Mouse (Mus musculus) limb, embryonic 13.5 days (tissue): ENCODE data around the gene Txn2. TPM values are rescaled to one million over a fixed set of nuclear protein-coding genes. Genes with fewer than 3 reads are reported as not detected.

Source experiments
- ATAC-seq: fragments of 200-750 bp; cut with Nextera tagmentation; 2 replicates; pipeline ENCODE4 v1.8.0; 2017; ENCODE audit warnings: low read depth, moderate number of reproducible peaks, moderate TSS enrichment; ENCODE audit not compliant: low FRiP score
- H3K27ac ChIP-seq: fragments of 300-500 bp; sonication (generic); 2 replicates; pipeline ENCODE4 v1.5.1; 2015; ENCODE audit warnings: inconsistent platforms, mild to moderate bottlenecking, moderate library complexity
- H3K27me3 ChIP-seq: fragments of 300-500 bp; sonication (generic); 2 replicates; pipeline ENCODE4 v1.6.1; 2015; ENCODE audit warnings: mild to moderate bottlenecking, inconsistent platforms
- H3K36me3 ChIP-seq: fragments of 300-500 bp; sonication (generic); 2 replicates; pipeline ENCODE4 v1.6.1; 2015; ENCODE audit warnings: inconsistent platforms, mild to moderate bottlenecking, moderate library complexity
- H3K4me1 ChIP-seq: fragments of 300-500 bp; sonication (generic); 2 replicates; pipeline ENCODE4 v1.6.1; 2015; ENCODE audit warnings: inconsistent platforms
- H3K4me2 ChIP-seq: fragments of 300-500 bp; sonication (generic); replicated peaks from 2 replicates; pipeline ENCODE4 v1.6.1; 2015; ENCODE audit warnings: inconsistent platforms, mild to moderate bottlenecking, moderate library complexity
- H3K4me3 ChIP-seq: fragments of 300-500 bp; sonication (generic); 2 replicates; pipeline ENCODE4 v1.5.1; 2015; ENCODE audit warnings: moderate library complexity, mild to moderate bottlenecking, inconsistent platforms
- H3K9ac ChIP-seq: fragments of 300-500 bp; sonication (generic); 2 replicates; pipeline ENCODE4 v1.6.1; 2015; ENCODE audit warnings: mild to moderate bottlenecking, inconsistent platforms
- H3K9me3 ChIP-seq: fragments of 300-500 bp; sonication (generic); 2 replicates; pipeline ENCODE4 v1.6.1; 2016; ENCODE audit warnings: inconsistent platforms
- WGBS: fragments of 180-500 bp; shearing (Covaris S2); methylation state at CpG from one replicate; pipeline ENCODE4 v1.1.7; 2015; 5-methylcytosine and 5-hydroxymethylcytosine counted together
- polyA plus RNA-seq: library from polyadenylated mRNA; unstranded; fragments of >200 nt; fragmentation: Nextera tagmentation; extraction: Ambion mirVana; gene quantifications from 2 replicates; pipeline ENCODE4 v1.2.1, GENCODE M21; 2015

Txn2 gene
- polyA plus RNA-seq, 1 experiment from 2014 or later, result 237 TPM

- Histone ChIP-seq H3K9me3 (no peaks in the 10 kb centered on the region), H3K27ac (no peak overlapping the region), H3K27me3 (no peaks in the 10 kb centered on the region), H3K4me1 (peaks cover 26% of the 10 kb centered on the region), H3K4me2 (no peak overlapping the region), H3K36me3 (peaks cover 7% of the 10 kb centered on the region), H3K9ac (0 out of 2 replicates have a peak overlapping the region, but pooled peaks have one; percentile 19), H3K4me3 (no peak overlapping the region)
- WGBS, result 71% methylated on average over 6 of the region's 6 CpGs
- no peak for ATAC-seq
These were observed 2.8 kb upstream of the Txn2 start for GRCm38 (mm10) chr15:77931689-77932016.

GRCm38 (mm10) chr15:77930986-77931688 is 2.3 kb upstream of the Txn2 start:
- 77% methylated on average over 6 of the region's 6 CpGs for WGBS
- Histone ChIP-seq H3K36me3 (peaks cover 12% of the 10 kb centered on the region), H3K4me2 (no peak overlapping the region), H3K27ac (no peak overlapping the region), H3K9me3 (no peaks in the 10 kb centered on the region), H3K9ac (0 out of 2 replicates have a peak overlapping the region, but pooled peaks have one; percentile 19), H3K27me3 (no peaks in the 10 kb centered on the region), H3K4me3 (no peak overlapping the region), H3K4me1 (peaks cover 26% of the 10 kb centered on the region)
- ATAC-seq, result no peak

GRCm38 (mm10) chr15:77929804-77930203 is 998 bp upstream of the Txn2 start:
- no peak overlapping the region for H3K27ac ChIP-seq
- H3K4me1 ChIP-seq, result peaks cover 26% of the 10 kb centered on the region
- no peaks in the 10 kb centered on the region for H3K27me3 ChIP-seq
- peak overlapping the region; percentile 76 for H3K9ac ChIP-seq
- peaks cover 23% of the 10 kb centered on the region for H3K36me3 ChIP-seq
- no peaks in the 10 kb centered on the region for H3K9me3 ChIP-seq
- WGBS, result 55% methylated on average over 8 of the region's 8 CpGs
- no peak for ATAC-seq
- H3K4me3 ChIP-seq, result peak overlapping the region; percentile 79
- H3K4me2 ChIP-seq, result peak overlapping the region; percentile 82

GRCm38 (mm10) chr15:77928091-77928490 is 715 bp downstream of the Txn2 start:
- Histone ChIP-seq H3K9ac (peak overlapping the region; percentile 76), H3K4me1 (peaks cover 18% of the 10 kb centered on the region), H3K27ac (no peak overlapping the region), H3K4me2 (peak overlapping the region; percentile 82), H3K9me3 (no peaks in the 10 kb centered on the region), H3K27me3 (no peaks in the 10 kb centered on the region), H3K4me3 (peak overlapping the region; percentile 79), H3K36me3 (peaks cover 40% of the 10 kb centered on the region)
- WGBS, result 23% methylated on average over 4 of the region's 4 CpGs
- no peak for ATAC-seq

GRCm38 (mm10) chr15:77926921-77927320 is 1.9 kb downstream of the Txn2 start:
- H3K27me3 ChIP-seq, result no peaks in the 10 kb centered on the region
- H3K9ac ChIP-seq, result no peak overlapping the region
- H3K4me2 ChIP-seq, result 0 out of 2 replicates have a peak overlapping the region, but pooled peaks have one; percentile 0
- no peak for ATAC-seq
- WGBS, result 92% methylated on average over 5 of the region's 5 CpGs
- H3K4me3 ChIP-seq, result no peak overlapping the region
- H3K9me3 ChIP-seq, result no peaks in the 10 kb centered on the region
- peaks cover 52% of the 10 kb centered on the region for H3K36me3 ChIP-seq
- H3K4me1 ChIP-seq, result peaks cover 18% of the 10 kb centered on the region
- no peak overlapping the region for H3K27ac ChIP-seq

DNA sequence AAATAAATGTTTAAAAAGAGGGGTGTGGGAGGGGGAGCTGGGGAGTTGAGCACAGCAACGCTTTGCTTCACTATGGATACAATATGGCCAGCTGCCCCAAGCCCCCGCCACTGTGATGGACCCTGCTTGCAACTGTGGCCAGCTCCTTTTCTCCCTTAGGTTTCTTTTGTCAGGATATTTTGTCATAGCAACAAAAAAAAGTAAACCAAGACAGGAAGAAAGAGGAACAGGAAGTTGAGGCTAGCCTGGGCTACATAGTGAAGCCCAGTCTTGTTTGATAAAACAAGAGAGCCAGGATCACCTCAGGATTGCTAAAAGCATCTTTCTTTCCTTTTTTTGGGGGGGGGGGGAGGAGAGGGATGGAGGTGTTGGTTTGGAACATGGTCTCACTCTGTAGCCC is 3.6 kb downstream of the Txn2 start:
- Histone ChIP-seq H3K9ac (no peak overlapping the region), H3K27me3 (no peaks in the 10 kb centered on the region), H3K36me3 (peaks cover 67% of the 10 kb centered on the region), H3K4me1 (peaks cover 18% of the 10 kb centered on the region), H3K4me3 (no peak overlapping the region), H3K27ac (no peak overlapping the region), H3K4me2 (no peak overlapping the region), H3K9me3 (no peaks in the 10 kb centered on the region)
- no peak for ATAC-seq
- 96% methylated on average over 2 of the region's 2 CpGs for WGBS

DNA sequence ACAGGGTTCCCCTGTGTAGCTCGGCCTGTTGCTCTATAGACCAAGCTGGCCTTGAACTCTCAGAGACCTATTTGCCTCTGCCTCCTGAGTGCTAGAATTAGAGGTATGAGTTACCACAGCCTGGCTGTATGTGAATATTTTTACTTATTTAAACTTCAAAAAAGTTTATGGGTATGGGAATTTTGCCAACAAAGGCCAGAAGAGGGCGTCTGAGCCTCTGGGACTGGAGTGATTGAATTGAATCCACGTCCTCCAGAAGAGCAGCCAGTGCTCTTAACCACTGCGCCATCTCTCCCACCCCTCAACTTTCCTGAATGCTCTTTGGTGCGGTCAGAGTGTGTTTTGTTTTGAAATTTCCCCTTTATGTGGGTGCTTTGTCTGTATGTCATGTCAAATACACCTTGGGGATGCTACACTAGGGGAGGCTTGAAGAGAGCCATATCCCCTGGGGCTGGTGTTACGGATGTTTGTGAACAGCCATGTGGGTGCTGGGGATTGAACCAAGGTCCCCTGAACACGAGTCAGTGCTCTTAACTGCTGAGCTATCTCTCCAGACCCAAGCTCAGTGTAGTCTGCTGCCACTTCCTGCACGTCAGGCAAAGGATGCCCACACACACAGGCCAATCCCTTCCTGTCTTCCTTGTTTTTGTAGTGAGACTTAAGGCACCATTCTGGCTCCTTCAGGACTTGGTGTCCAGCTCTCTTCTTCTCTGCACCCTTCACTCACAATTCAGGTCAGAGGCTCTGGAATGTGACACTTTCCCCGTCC is 5.4 kb downstream of the Txn2 start:
- ATAC-seq, result no peak
- peaks cover 84% of the 10 kb centered on the region for H3K36me3 ChIP-seq
- WGBS, result 73% methylated on average over 9 of the region's 9 CpGs

DNA sequence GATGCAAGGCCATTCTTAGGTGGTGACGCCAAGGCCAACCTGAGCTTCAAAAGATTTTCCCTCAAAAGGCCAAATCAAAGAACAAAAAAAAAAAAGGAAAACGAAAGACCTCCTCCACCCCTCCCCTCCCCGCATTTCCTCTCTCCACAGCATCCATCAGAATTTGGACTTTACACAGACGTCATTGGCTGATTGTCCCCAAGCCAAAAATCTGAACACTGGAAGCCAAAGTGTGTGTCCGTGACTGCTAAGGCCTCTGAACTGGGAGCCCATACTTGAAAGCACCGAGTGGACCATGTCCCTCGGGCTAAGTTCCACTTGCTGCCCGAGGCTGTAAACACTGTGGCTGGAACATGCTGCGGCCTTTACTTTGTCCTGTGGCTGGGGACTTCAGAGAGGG is 6.1 kb downstream of the Txn2 start:
- 85% methylated on average over 9 of the region's 9 CpGs for WGBS
- Histone ChIP-seq H3K9me3 (no peaks in the 10 kb centered on the region), H3K4me2 (no peak overlapping the region), H3K4me3 (no peak overlapping the region), H3K9ac (no peak overlapping the region), H3K4me1 (peaks cover 5% of the 10 kb centered on the region), H3K27me3 (no peaks in the 10 kb centered on the region), H3K36me3 (peaks cover 91% of the 10 kb centered on the region), H3K27ac (no peak overlapping the region)
- no peak for ATAC-seq

More for the DNA sequence above, 5.4 kb downstream of the Txn2 start:
- Histone ChIP-seq H3K27me3 (no peaks in the 10 kb centered on the region), H3K4me3 (no peak overlapping the region), H3K9ac (no peak overlapping the region), H3K27ac (no peak overlapping the region), H3K4me1 (peaks cover 9% of the 10 kb centered on the region), H3K4me2 (no peak overlapping the region), H3K9me3 (no peaks in the 10 kb centered on the region)

GRCm38 (mm10) chr15:77921636-77922035 is 7.2 kb downstream of the Txn2 start:
- Histone ChIP-seq H3K27me3 (no peaks in the 10 kb centered on the region), H3K36me3 (peaks cover 91% of the 10 kb centered on the region)
- WGBS, result 93% methylated on average over 6 of the region's 6 CpGs

GRCm38 (mm10) chr15:77920511-77921462 is 8.0 kb downstream of the Txn2 start:
- H3K36me3 ChIP-seq, result peaks cover 91% of the 10 kb centered on the region
- H3K9ac ChIP-seq, result no peak overlapping the region; the same call in 1 of the 2 replicates
- H3K4me3 ChIP-seq, result no peak overlapping the region
- no peak overlapping the region for H3K4me2 ChIP-seq
- no peaks in the 10 kb centered on the region for H3K9me3 ChIP-seq
- no peaks in the 10 kb centered on the region for H3K4me1 ChIP-seq
- H3K27me3 ChIP-seq, result no peaks in the 10 kb centered on the region
- no peak for ATAC-seq
- no peak overlapping the region for H3K27ac ChIP-seq
- WGBS, result 75% methylated on average over 10 of the region's 10 CpGs

More at GRCm38 (mm10) chr15:77921636-77922035, 7.2 kb downstream of the Txn2 start:
- no peaks in the 10 kb centered on the region for H3K4me1 ChIP-seq
- no peak overlapping the region for H3K4me2 ChIP-seq
- ATAC-seq, result no peak
- H3K9ac ChIP-seq, result no peak overlapping the region
- H3K9me3 ChIP-seq, result no peaks in the 10 kb centered on the region
- no peak overlapping the region for H3K27ac ChIP-seq
- H3K4me3 ChIP-seq, result no peak overlapping the region

DNA sequence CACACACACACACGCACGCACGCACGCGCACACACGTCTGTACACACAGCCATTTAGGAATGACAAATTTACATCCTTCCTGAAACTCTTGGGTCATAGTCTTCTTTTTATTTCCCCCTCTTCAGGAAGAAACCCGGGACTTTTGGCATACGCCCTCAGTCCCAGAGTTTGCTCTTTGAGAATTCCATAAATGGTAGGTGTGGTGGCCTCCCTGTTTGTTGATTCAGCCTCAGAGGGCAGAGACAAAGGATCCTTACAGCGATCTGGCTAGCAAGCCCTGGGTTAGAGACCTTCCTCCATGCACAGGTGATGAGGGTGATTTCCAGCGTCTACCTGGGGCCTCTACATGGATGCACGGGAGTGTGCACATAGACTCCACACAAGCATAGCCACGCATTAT is 9.4 kb downstream of the Txn2 start:
- Histone ChIP-seq H3K36me3 (peaks cover 94% of the 10 kb centered on the region), H3K27ac (no peak overlapping the region), H3K9me3 (no peaks in the 10 kb centered on the region), H3K4me2 (no peak overlapping the region), H3K9ac (no peak overlapping the region), H3K27me3 (no peaks in the 10 kb centered on the region), H3K4me3 (no peak overlapping the region), H3K4me1 (no peaks in the 10 kb centered on the region)
- ATAC-seq, result no peak
- 95% methylated on average over 12 of the region's 12 CpGs for WGBS
